Comparison of ENCODE assay signal across 18 mouse cellular contexts in genomic region chr17:15432036-15432435, GRCm38 (mm10).
"Had no signal": no experiment of that assay in that cellular context is flagged by ENCODE, and none has a peak within 500 bp of the region (broad histone marks: within the 10 kb centered on the region; RNA-seq: fewer than 3 reads in every experiment).

No protein-coding gene starts in this region.

- H3K27ac ChIP-seq: midbrain, embryonic 10.5 days; midbrain, embryonic 12.5 days; neural tube, embryonic 13.5 days; neural tube, embryonic 15.5 days had no signal

- H3K9ac ChIP-seq: lung, embryonic 14.5 days; midbrain, embryonic 12.5 days; neural tube, embryonic 13.5 days; neural tube, embryonic 15.5 days had no signal

- H3K4me3 ChIP-seq: midbrain, embryonic 10.5 days; midbrain, embryonic 12.5 days; myocyte; neural tube, embryonic 13.5 days; neural tube, embryonic 15.5 days had no signal

- H3K9me3 ChIP-seq: midbrain, embryonic 10.5 days; midbrain, embryonic 12.5 days; neural tube, embryonic 13.5 days; neural tube, embryonic 15.5 days had no signal

- ATAC-seq: midbrain, embryonic 16.5 days had no signal

- H3K4me1 ChIP-seq: midbrain, embryonic 10.5 days; midbrain, embryonic 12.5 days; neural tube, embryonic 15.5 days had no signal

- DNase-seq: lung, adult 18-20 months; lung, embryonic 14.5 days; lung, postnatal 10 days; midbrain, embryonic 14.5 days; retina, postnatal 1 day; right cerebral cortex, adult 18-20 months; right cerebral cortex, postnatal 25 days; right cerebral cortex, postnatal 4 days; spleen, adult 18-20 months; thymus, adult 18-20 months; thymus, postnatal 25 days; thymus, postnatal 4 days had no signal
